7 mouse cellular contexts compared by ENCODE assay signal in the genomic region with DNA sequence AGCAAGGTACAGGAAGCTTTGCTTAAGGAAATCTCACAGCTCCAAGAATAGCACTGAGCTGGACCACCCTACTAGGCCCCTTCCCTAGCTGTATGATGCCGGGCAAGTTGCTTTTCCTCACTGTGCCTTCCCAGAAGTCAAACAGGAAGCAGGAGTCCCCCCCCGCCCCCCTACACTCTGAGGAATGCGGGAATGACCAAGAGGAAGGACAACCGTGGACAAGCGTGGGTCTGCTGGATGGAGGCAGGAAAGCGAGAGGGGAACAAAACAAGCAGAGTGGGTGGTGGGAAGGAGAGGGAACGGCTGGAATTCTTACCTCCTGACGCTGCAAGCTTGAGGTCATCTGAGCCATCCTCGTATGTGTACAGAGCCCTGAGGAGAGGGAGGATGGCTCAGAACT. TPM values are rescaled to one million over a fixed set of nuclear protein-coding genes. Genes with fewer than 3 reads are reported as not detected.
A peak's percentile ranks its signal among the peaks of the same experiment; 100 is the strongest.
DNase-seq lines count a peak whose midpoint lies in the region; ATAC-seq lines count a peak whose summit lies in the region.

No protein-coding gene starts in this region.

- DNase-seq in kidney, postnatal 10 days = peak; percentile 32
- DNase-seq in kidney, adult 11 months = no peak
- no peak for DNase-seq in right cerebral cortex, postnatal 25 days
- DNase-seq in spleen, postnatal 10 days (ENCODE audit: low spot score in 2 of 2) = no peak

- no peak overlapping the region for H3K4me3 ChIP-seq in embryonic facial prominence, embryonic 15.5 days (replicated peaks)
- H3K4me3 ChIP-seq in hindbrain, embryonic 15.5 days = peak overlapping the region; percentile 95
- peak overlapping the region; percentile 96 for H3K4me3 ChIP-seq in neural tube, embryonic 12.5 days

- H3K4me2 ChIP-seq in embryonic facial prominence, embryonic 15.5 days (replicated peaks) = no peak overlapping the region
- H3K4me2 ChIP-seq in hindbrain, embryonic 15.5 days = peak overlapping the region; percentile 79
- peak overlapping the region; percentile 91 for H3K4me2 ChIP-seq in neural tube, embryonic 12.5 days (replicated peaks)

- H3K36me3 ChIP-seq in embryonic facial prominence, embryonic 15.5 days = peaks cover 40% of the 10 kb centered on the region
- H3K36me3 ChIP-seq in hindbrain, embryonic 15.5 days = peaks cover 43% of the 10 kb centered on the region
- H3K36me3 ChIP-seq in neural tube, embryonic 12.5 days = peaks cover 54% of the 10 kb centered on the region

- no peak for ATAC-seq in embryonic facial prominence, embryonic 15.5 days (ENCODE audit: insufficient number of reproducible peaks, low FRiP score, low TSS enrichment, low read depth)
- no peak for ATAC-seq in hindbrain, embryonic 15.5 days (ENCODE audit: low FRiP score, low read depth)
- no peak for ATAC-seq in neural tube, embryonic 12.5 days (ENCODE audit: low FRiP score, low read depth)

- no peak overlapping the region for H3K9ac ChIP-seq in embryonic facial prominence, embryonic 15.5 days
- H3K9ac ChIP-seq in hindbrain, embryonic 15.5 days = peak overlapping the region; percentile 100; the same call in 1 of the 2 replicates
- H3K9ac ChIP-seq in neural tube, embryonic 12.5 days = peak overlapping the region; percentile 42; the same call in 1 of the 2 replicates

- H3K4me1 ChIP-seq in embryonic facial prominence, embryonic 15.5 days = peaks cover 51% of the 10 kb centered on the region
- peaks cover 48% of the 10 kb centered on the region for H3K4me1 ChIP-seq in hindbrain, embryonic 15.5 days (replicated peaks)
- peaks cover 50% of the 10 kb centered on the region for H3K4me1 ChIP-seq in neural tube, embryonic 12.5 days

- H3K27me3 ChIP-seq in embryonic facial prominence, embryonic 15.5 days = no peaks in the 10 kb centered on the region
- no peaks in the 10 kb centered on the region for H3K27me3 ChIP-seq in hindbrain, embryonic 15.5 days
- no peaks in the 10 kb centered on the region for H3K27me3 ChIP-seq in neural tube, embryonic 12.5 days (replicated peaks)

- no peaks in the 10 kb centered on the region for H3K9me3 ChIP-seq in embryonic facial prominence, embryonic 15.5 days (replicated peaks)
- no peaks in the 10 kb centered on the region for H3K9me3 ChIP-seq in hindbrain, embryonic 15.5 days
- no peaks in the 10 kb centered on the region for H3K9me3 ChIP-seq in neural tube, embryonic 12.5 days

- WGBS in embryonic facial prominence, embryonic 15.5 days = 44% methylated on average over 9 of the region's 9 CpGs
- WGBS in hindbrain, embryonic 15.5 days = 28% methylated on average over 9 of the region's 9 CpGs
- WGBS in neural tube, embryonic 12.5 days = 46% methylated on average over 9 of the region's 9 CpGs

- peak overlapping the region; percentile 45 for H3K27ac ChIP-seq in embryonic facial prominence, embryonic 15.5 days (replicated peaks)
- peak overlapping the region; percentile 99 for H3K27ac ChIP-seq in hindbrain, embryonic 15.5 days (replicated peaks)
- H3K27ac ChIP-seq in neural tube, embryonic 12.5 days = no peak overlapping the region; the same call in 1 of the 2 replicates

RNA-seq across cellular contexts. Expression of a gene that starts 4.8 kb away (rescaled TPM):
- polyA plus RNA-seq in embryonic facial prominence, embryonic 15.5 days (2015; fragmentation: Nextera tagmentation; extraction: Ambion mirVana) = 190 and 193 TPM in 2 replicates
- polyA plus RNA-seq in hindbrain, embryonic 15.5 days (2015; fragmentation: Nextera tagmentation; extraction: Ambion mirVana) = 498 and 572 TPM in 2 replicates
- polyA plus RNA-seq in neural tube, embryonic 12.5 days (2016; fragmentation: Nextera tagmentation; extraction: Ambion mirVana) = 575 and 596 TPM in 2 replicates

RNA-seq across cellular contexts. Expression of a gene that starts 19.0 kb away (rescaled TPM):
- polyA plus RNA-seq in embryonic facial prominence, embryonic 15.5 days (2015; fragmentation: Nextera tagmentation; extraction: Ambion mirVana) = 1.5 TPM in 2 replicates
- 4.6 and 5.1 TPM in 2 replicates for polyA plus RNA-seq in hindbrain, embryonic 15.5 days (2015; fragmentation: Nextera tagmentation; extraction: Ambion mirVana)
- polyA plus RNA-seq in neural tube, embryonic 12.5 days (2016; fragmentation: Nextera tagmentation; extraction: Ambion mirVana) = 1.8 TPM in 2 replicates

RNA-seq across cellular contexts. Expression of a gene that starts 30.4 kb away (rescaled TPM):
- 165 and 180 TPM in 2 replicates for polyA plus RNA-seq in embryonic facial prominence, embryonic 15.5 days (2015; fragmentation: Nextera tagmentation; extraction: Ambion mirVana)
- polyA plus RNA-seq in hindbrain, embryonic 15.5 days (2015; fragmentation: Nextera tagmentation; extraction: Ambion mirVana) = 158 and 171 TPM in 2 replicates
- 158 and 166 TPM in 2 replicates for polyA plus RNA-seq in neural tube, embryonic 12.5 days (2016; fragmentation: Nextera tagmentation; extraction: Ambion mirVana)

RNA-seq across cellular contexts. Expression of a gene that starts 38.2 kb away (rescaled TPM):
- polyA plus RNA-seq in embryonic facial prominence, embryonic 15.5 days (2015; fragmentation: Nextera tagmentation; extraction: Ambion mirVana) = 43.8 and 45.1 TPM in 2 replicates
- 38.2 and 40.7 TPM in 2 replicates for polyA plus RNA-seq in hindbrain, embryonic 15.5 days (2015; fragmentation: Nextera tagmentation; extraction: Ambion mirVana)
- 51.8 and 52.4 TPM in 2 replicates for polyA plus RNA-seq in neural tube, embryonic 12.5 days (2016; fragmentation: Nextera tagmentation; extraction: Ambion mirVana)

RNA-seq across cellular contexts. Expression of a gene that starts 46.0 kb away (rescaled TPM):
- polyA plus RNA-seq in embryonic facial prominence, embryonic 15.5 days (2015; fragmentation: Nextera tagmentation; extraction: Ambion mirVana) = 5.5 and 6.3 TPM in 2 replicates
- 5.2 and 5.3 TPM in 2 replicates for polyA plus RNA-seq in hindbrain, embryonic 15.5 days (2015; fragmentation: Nextera tagmentation; extraction: Ambion mirVana)
- polyA plus RNA-seq in neural tube, embryonic 12.5 days (2016; fragmentation: Nextera tagmentation; extraction: Ambion mirVana) = 3.7 and 4.3 TPM in 2 replicates
